Mouse (Mus musculus) thymus, postnatal 10 days (tissue): ENCODE measurements around the gene C1qtnf6.

Experiments
- DNase-seq, 2 experiments: peaks; one replicate each; pipeline ENCODE4 v3.0.0; 2021; ENCODE audit warnings: low spot score in 2 of 2

C1qtnf6 gene

GRCm38 (mm10) chr15:78518221-78518620 is 13.0 kb downstream of the C1qtnf6 start:
- peak; percentile 43 to 47 for DNase-seq

GRCm38 (mm10) chr15:78515759-78516158 is 15.5 kb downstream of the C1qtnf6 start:
- no peak for DNase-seq

- peak; percentile 43 to 76 for DNase-seq
These were observed 16.6 kb downstream of the C1qtnf6 start for GRCm38 (mm10) chr15:78514393-78515146.

- DNase-seq, result no peak
These were observed 18.2 kb downstream of the C1qtnf6 start for GRCm38 (mm10) chr15:78513019-78513418.

- no peak for DNase-seq
These were observed 19.3 kb downstream of the C1qtnf6 start for GRCm38 (mm10) chr15:78511951-78512350.

GRCm38 (mm10) chr15:78510736-78511135 is 20.5 kb downstream of the C1qtnf6 start:
- no peak for DNase-seq

- no peak for DNase-seq
These were observed 21.1 kb downstream of the C1qtnf6 start for GRCm38 (mm10) chr15:78510121-78510576.

- no peak for DNase-seq
These were observed 21.8 kb downstream of the C1qtnf6 start for GRCm38 (mm10) chr15:78509297-78509899.

- no peak for DNase-seq
These were observed 22.8 kb downstream of the C1qtnf6 start for GRCm38 (mm10) chr15:78508443-78508842.

- DNase-seq, result no peak
These were observed 25.7 kb downstream of the C1qtnf6 start for GRCm38 (mm10) chr15:78505541-78505940.

GRCm38 (mm10) chr15:78504816-78505215 is 26.4 kb downstream of the C1qtnf6 start:
- no peak for DNase-seq

GRCm38 (mm10) chr15:78504013-78504412 is 27.2 kb downstream of the C1qtnf6 start:
- no peak for DNase-seq

- DNase-seq, result no peak
These were observed 28.6 kb downstream of the C1qtnf6 start for GRCm38 (mm10) chr15:78502437-78503132.

GRCm38 (mm10) chr15:78494968-78495406 is 36.2 kb downstream of the C1qtnf6 start, which contains the start of gene Il2rb:
Gene Il2rb, minus strand, starts transcription at chr15:78495271.
- peak; percentile 25 to 32 for DNase-seq

- no peak for DNase-seq
These were observed 37.7 kb downstream of the C1qtnf6 start for GRCm38 (mm10) chr15:78493401-78494010.

- no peak for DNase-seq
These were observed 39.9 kb downstream of the C1qtnf6 start for GRCm38 (mm10) chr15:78491301-78491700.

GRCm38 (mm10) chr15:78489906-78490305 is 41.3 kb downstream of the C1qtnf6 start:
- no peak for DNase-seq

GRCm38 (mm10) chr15:78489248-78489647 is 42.0 kb downstream of the C1qtnf6 start:
- DNase-seq, result no peak

GRCm38 (mm10) chr15:78487066-78487465 is 44.1 kb downstream of the C1qtnf6 start:
- no peak for DNase-seq

- no peak for DNase-seq
These were observed 44.7 kb downstream of the C1qtnf6 start for GRCm38 (mm10) chr15:78486564-78486963.

GRCm38 (mm10) chr15:78483311-78483710 is 47.9 kb downstream of the C1qtnf6 start:
- no peak for DNase-seq

GRCm38 (mm10) chr15:78482518-78482917 is 48.7 kb downstream of the C1qtnf6 start:
- DNase-seq, result no peak
